Mouse (Mus musculus) T-helper 1 cell (primary cell): ENCODE results near the gene Dnajc2.

Experiments
- in situ Hi-C: fragments of 300-600 bp; cut with MboI, MseI; formaldehyde crosslinking; loops from one replicate; pipeline ENCODE4 v1.15.1; 2025; ENCODE audit warnings: high pct_unique_total_duplicates

Gene Dnajc2

DNA sequence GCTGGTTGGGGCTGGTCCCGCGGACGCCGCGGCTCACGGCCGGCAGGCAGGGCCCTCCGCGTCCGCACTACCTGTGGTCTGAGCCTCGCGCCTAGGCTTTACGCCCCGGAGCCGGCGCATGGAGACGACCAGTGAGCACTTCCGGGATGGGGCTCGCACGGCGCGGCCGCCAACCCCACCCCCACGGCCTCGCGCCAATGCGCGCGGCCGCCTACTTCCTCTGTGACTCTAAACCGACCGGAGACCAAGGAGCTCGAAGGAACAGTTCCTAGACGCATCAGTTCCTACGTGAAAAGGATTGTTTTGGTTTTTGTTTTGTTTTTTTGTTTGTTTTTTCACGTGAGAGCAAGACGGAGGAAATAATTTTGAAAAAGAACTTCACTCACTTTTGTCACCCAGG is at the start of gene Dnajc2, which contains the start of gene Psmc2:
Gene Dnajc2 (minus strand): TSS at position 199 of the 400 bp plus-strand sequence.
Gene Psmc2 (plus strand): TSS at position 231 of the 400 bp plus-strand sequence.
- in situ Hi-C loops, result loop anchor here (10.0 to 25.0 kb wide), 3 partner anchors 900 to 1677 kb away; partner anchors contain the start of genes Phtf2 and Tmem60

DNA sequence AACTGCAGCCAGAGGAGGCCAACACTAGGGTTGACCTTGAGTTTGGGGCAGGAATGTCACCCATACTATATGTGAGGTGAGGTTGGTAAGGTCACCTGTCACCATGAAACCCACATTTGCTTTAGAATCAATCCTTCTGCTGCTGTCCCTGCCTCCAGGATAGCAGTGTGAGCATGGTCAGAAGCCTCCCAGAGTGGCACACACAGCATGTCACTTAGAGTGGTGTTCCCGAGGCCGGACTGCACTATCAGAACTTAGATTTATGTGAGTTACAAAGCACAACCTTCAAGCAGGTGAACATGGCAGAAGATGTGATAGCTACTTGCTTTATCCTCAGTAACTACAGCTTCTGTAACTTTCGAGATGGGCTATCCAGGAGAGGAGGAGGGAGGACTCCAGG is 46.7 kb upstream of the Dnajc2 start:
- in situ Hi-C loops, result no loop called here

DNA sequence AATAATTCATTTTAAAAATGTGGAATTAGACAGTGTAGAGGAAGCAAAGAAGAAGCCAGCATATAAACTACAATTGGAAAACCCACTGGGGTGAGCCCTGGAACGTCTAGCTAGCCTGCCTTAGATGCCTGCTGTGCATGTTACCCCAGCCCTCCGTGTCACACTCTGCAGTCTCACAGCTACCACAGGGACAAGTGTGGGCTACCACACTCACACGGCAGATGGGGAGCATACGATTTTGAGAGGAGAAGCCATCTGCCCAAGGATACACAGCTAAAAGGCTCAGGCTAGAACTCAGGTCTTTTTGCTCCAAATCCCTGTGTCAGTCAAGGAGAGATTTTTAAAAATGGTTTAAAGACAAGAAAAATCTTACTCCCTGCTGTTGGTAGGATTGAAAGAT is 43.8 kb upstream of the Dnajc2 start:
- in situ Hi-C loops, result no loop called here

DNA sequence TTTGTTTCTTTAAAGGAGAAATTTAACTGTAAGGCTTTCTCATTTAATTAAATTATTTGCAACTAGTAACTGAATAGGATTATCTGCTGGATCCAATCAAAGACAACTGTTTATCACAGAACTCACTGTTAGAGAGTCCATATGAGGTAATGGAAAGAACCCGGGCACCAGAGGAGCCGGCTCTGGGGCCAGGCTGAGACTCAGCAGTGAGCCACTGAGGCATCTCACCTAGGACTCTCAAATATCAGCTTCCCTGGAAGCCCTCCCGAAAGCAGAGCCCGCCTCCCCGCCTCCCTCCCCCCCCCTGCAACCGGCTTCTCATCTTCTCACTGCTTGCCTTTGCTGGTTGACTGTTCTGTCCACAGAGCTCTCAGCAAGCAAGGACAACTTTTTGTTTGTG is 42.6 kb upstream of the Dnajc2 start:
- in situ Hi-C loops, result no loop called here

DNA sequence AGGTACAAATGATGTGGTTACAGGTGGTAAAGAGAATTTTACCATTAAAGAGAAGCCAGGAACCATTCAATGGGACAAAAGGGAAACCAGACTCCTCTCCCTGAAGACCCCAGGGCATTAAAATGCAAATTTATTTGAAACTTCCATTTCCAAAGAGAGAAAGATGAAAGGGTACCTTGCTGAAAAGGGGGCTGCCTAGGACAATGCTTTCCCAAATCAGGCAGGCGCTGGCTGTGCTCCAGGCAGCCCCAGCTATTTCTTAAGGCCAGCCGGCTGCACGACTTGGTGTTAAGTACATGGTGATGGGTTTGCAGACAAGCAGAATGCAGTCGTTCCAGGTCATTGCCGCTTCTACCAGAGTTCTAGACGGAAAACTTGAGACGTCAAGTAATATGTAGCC is 41.3 kb upstream of the Dnajc2 start:
- in situ Hi-C loops, result no loop called here

GRCm38 (mm10) chr5:21813994-21814393 is 28.9 kb upstream of the Dnajc2 start:
- in situ Hi-C loops, result loop anchor here (10.0 kb wide), 1 partner anchor 421 kb away; no protein-coding TSS in a partner anchor

DNA sequence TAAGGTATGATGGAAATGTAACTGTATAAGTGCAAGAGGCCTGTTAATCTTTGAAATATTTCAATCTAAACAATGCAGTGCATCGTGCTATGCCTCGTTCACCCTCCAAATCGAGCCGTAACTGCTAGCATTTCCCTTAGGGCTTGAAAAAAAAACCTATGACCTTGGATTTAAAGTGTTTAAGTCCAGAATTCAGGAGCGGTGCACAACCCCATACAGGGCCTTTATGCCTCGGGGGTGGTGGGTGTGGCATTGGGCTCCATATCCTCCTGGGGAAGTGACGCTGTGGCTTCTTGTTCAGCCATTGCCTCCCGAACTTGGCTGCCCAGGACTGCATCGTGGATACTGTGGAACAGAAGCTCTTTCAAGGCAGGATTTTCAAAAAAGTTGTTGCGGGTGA is 25.9 kb upstream of the Dnajc2 start:
- in situ Hi-C loops, result loop anchor here (10.0 kb wide), 1 partner anchor 424 kb away; no protein-coding TSS in a partner anchor

DNA sequence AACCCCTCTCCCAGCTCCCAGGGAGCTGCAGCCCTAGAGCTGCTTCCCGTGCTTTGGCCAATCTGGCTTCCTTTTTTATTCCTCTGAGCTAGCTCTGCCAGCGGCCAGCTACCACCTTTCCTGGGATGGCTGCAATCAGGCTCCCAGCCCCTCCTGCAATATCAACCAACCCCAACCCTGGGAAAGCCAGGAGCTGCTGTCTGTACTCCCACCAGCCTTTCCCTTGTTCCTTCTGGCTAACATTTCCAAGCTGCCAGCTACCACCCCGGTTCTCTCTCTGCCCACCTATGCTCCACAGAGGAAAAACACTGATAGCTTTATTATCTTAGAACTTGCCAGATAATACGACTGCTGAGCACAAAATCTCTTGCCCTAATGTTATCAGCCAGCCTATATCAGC is 19.8 kb upstream of the Dnajc2 start:
- in situ Hi-C loops, result no loop called here

DNA sequence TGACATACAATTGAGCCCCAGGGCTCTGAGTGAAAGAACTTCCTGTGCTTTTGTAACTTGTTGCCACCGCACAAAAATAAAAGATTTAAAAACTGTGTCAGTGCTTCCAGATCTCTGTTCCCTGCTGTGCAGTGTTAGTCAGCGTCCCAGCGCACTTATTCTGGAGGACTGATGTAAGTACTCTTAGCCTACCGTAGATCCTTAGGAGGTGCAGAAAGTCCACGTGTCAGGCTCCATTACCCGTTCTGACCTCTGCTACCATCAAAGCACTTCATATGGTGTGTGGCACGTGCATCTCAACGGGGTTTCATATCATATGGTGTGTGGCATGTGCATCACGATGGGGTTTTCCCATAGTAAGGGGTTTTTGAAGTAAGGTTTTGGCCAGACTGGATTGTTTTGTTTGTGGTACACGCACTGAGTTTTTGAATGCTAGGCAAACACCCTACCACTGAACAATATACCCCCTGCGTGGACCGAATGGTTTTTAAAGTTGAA is 18.7 kb upstream of the Dnajc2 start:
- in situ Hi-C loops, result no loop called here

DNA sequence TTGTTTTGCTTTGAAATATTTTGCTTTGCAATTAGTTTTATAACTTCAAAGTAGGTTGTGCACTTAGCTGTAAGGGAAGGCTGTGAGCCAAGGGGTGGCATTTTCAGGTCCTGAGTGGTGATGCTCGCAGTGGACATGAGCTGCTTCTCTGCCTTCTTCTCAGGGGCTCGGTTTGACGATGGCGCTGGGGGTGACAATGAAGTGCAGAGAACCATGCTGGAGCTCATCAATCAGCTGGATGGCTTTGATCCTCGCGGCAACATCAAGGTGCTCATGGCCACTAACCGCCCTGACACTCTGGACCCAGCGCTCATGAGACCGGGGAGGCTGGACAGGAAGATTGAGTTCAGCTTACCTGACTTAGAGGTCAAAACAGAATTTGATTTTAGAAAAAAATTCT is 17.9 kb upstream of the Dnajc2 start:
- in situ Hi-C loops, result no loop called here

- in situ Hi-C loops, result loop anchor here (25.0 kb wide), 1 partner anchor 1670 kb away; no protein-coding TSS in a partner anchor
Measured at GRCm38 (mm10) chr5:21792166-21792565, 7.1 kb upstream of the Dnajc2 start.

GRCm38 (mm10) chr5:21789061-21789460 is 4.0 kb upstream of the Dnajc2 start:
- in situ Hi-C loops, result loop anchor here (10.0 to 25.0 kb wide), 3 partner anchors 904 to 1673 kb away; partner anchors contain the start of genes Phtf2 and Tmem60

DNA sequence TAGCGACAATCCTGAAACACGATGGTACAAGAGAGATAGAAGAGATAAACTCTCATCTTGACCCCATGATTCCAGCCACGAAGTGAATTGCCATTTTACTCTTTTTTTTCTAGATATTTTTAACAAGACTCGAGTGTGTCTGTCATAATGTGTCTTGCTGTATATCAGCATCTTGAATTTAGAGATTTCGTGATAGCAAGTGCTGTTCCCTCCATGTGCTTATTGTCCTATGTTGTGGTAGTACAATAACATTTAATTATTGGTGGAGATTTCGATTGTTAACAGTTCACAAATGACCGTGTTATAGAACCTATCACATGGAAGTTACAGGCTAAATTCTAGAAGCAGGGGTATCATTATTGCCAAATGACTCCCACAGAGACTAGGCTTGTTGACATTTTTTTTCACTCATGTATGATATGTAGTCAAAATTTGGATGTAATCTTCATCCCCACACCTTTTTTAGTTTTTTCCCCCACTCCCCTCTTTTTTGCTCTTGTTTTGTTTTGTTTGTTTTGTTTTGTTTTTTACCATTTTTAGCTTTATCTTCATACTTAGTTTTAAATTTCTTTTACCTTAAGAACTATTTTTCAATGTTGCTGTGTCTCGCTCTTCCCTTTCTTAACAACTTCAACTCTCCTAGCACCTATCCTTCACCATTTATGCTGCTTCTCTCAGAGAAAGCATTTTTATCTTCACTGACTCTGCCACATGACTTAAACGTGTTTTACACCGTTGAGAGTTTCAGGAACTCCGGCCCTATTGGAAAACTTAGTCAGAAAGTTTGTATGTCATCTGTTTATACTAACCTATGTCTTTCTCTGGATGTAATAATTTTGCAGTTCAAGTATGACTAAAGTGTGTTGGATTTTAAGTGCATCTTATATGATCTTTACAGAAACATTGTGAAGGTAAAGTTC is 2.4 kb upstream of the Dnajc2 start:
- in situ Hi-C loops, result loop anchor here (10.0 to 25.0 kb wide), 3 partner anchors 903 to 1675 kb away; partner anchors contain the start of genes Phtf2 and Tmem60

GRCm38 (mm10) chr5:21786258-21787185 is 1.5 kb upstream of the Dnajc2 start:
- in situ Hi-C loops, result loop anchor here (10.0 to 25.0 kb wide), 3 partner anchors 902 to 1676 kb away; partner anchors contain the start of genes Phtf2 and Tmem60

DNA sequence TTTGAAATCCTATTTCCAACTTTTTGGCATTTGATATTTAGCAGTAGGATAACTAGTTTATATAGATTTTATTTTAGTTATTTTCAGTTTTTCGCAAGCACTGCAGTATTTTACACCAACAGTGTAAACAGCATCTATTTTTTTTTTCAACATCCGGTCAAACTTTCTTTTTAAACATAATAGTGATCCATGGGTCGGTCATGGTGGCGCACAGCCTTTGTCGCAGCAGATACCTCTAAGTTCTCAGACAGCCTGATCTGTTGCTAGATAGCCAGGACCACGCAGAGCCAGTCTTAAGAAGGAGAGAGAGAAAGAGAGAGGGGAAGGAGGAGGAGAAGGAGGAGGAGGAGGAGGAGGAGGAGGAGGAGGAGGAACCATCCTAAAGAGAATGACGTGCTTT is 725 bp upstream of the Dnajc2 start:
- in situ Hi-C loops, result loop anchor here (10.0 to 25.0 kb wide), 3 partner anchors 901 to 1677 kb away; partner anchors contain the start of genes Phtf2 and Tmem60

DNA sequence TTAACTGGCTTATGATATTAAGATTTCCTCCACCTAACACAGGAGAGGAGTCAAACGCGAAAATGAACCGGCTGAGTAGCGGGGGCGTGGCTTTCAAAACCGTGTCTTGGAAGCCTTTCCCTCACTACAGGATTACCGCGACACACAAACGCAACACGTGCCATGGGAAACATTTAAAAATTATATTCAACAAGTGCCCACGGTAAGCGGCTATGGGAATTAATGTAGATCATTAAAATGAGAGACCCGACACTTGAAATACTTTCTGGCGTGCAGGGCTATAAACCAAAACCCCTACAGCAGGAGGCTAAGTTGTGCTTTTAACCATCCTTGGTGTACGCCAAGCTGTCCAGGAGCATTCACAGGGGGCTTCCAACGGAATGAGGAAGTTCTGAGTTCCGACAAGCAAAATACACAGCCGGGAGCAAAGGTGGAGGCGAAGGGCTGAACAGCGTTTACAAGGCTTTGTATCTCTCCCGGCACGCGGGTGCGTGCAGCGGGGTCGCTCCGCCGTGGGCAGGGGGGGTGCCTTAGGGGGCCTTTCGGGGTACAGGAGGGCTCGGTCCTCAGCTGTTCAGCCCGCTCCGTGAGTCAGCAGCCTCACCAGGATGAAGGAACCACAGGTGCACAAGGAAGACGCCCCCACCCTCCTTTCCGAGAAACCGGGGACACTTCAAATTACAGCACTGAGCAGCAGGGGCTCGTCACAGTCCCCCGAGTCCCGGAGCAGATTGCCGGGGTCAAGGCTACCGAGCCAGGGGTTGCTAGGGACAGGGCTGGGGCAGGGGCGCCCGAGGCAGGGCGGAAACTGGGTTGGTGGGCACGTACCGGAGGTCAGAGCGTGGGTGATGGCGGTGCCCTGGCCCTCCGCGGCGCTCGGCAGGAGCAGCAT is 644 bp downstream of the Dnajc2 start:
- in situ Hi-C loops, result loop anchor here (10.0 to 25.0 kb wide), 3 partner anchors 900 to 1678 kb away; partner anchors contain the start of genes Phtf2 and Tmem60

GRCm38 (mm10) chr5:21776491-21776890 is 8.6 kb downstream of the Dnajc2 start:
- in situ Hi-C loops, result loop anchor here (25.0 kb wide), 1 partner anchor 1686 kb away; no protein-coding TSS in a partner anchor

- in situ Hi-C loops, result no loop called here
Measured at GRCm38 (mm10) chr5:21769841-21770240, 15.2 kb downstream of the Dnajc2 start.

- in situ Hi-C loops, result no loop called here
Measured at GRCm38 (mm10) chr5:21768506-21768905, 16.5 kb downstream of the Dnajc2 start.

GRCm38 (mm10) chr5:21745966-21746365 is 39.1 kb downstream of the Dnajc2 start:
- in situ Hi-C loops, result no loop called here
